ENCODE assay signal across 8 mouse cellular contexts in the genomic region with DNA sequence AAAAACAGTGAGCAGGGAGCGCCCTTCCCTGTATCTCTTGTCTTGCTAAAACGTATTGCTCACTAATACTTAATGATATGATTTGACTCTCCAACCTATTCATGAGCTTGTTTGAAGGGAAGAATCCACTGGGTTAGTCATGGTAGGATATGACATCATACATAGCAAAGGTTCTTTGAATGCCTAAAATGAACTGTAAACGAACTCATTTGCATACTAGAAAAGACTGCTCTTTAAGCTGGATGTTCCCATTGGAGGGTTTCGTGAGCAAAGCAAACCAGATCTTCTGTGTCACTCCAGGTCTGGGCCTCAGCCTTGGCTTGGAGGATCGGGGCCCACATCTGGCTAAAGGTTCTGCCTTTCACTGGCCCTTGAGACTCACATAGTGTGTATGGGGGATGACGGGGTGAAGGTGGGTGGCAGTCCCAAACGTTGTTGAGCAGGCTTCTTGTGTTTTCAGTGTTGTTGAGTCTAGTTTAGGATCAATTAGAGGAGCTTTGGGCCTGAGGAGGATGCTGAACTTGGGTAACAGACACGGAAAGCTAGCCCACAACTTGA. TPM values are rescaled to one million over a fixed set of nuclear protein-coding genes. Genes with fewer than 3 reads are reported as not detected.
DNase-seq lines count a peak whose midpoint lies in the region; ATAC-seq and TF ChIP-seq lines count a peak whose summit lies in the region.

No protein-coding gene starts in this region.

- no peak overlapping the region for H3K9ac ChIP-seq in lung, embryonic 14.5 days
- peak overlapping the region; percentile 2; the same call in 1 of the 2 replicates for H3K9ac ChIP-seq in embryonic facial prominence, embryonic 14.5 days (ENCODE audit: low read depth, low read length)
- no peak overlapping the region for H3K9ac ChIP-seq in hindbrain, embryonic 12.5 days
- no peak overlapping the region for H3K9ac ChIP-seq in midbrain, embryonic 13.5 days (replicated peaks)

- no peak for ATAC-seq in lung, embryonic 14.5 days (ENCODE audit: insufficient read depth)
- no peak; the same call in 1 of the 2 replicates for ATAC-seq in embryonic facial prominence, embryonic 14.5 days (ENCODE audit: low read depth)
- peak; percentile 29; the same call in 1 of the 2 replicates for ATAC-seq in hindbrain, embryonic 12.5 days (ENCODE audit: low FRiP score)
- ATAC-seq in midbrain, embryonic 13.5 days, result peak; percentile 46

- no peak for DNase-seq in lung, embryonic 14.5 days
- DNase-seq in lung, postnatal 36 days, result no peak
- DNase-seq in embryonic facial prominence, embryonic 14.5 days (ENCODE audit: low spot score), result no peak
- DNase-seq in gastrocnemius, postnatal 25 days, result no peak
- DNase-seq in layer of hippocampus, adult 11-12 months (ENCODE audit: low spot score), result no peak
- DNase-seq in heart, adult 8-10 months (ENCODE audit: low spot score), result no peak

- H3K36me3 ChIP-seq in lung, embryonic 14.5 days (ENCODE audit: insufficient read depth), result no peaks in the 10 kb centered on the region
- H3K36me3 ChIP-seq in embryonic facial prominence, embryonic 14.5 days (ENCODE audit: control insufficient read depth, insufficient read depth, low read length), result no peaks in the 10 kb centered on the region
- no peaks in the 10 kb centered on the region for H3K36me3 ChIP-seq in hindbrain, embryonic 12.5 days
- H3K36me3 ChIP-seq in midbrain, embryonic 13.5 days, result no peaks in the 10 kb centered on the region

- H3K4me2 ChIP-seq in lung, embryonic 14.5 days, result peak overlapping the region; percentile 67; the same call in 1 of the 2 replicates
- peak overlapping the region; percentile 57; the same call in 1 of the 2 replicates for H3K4me2 ChIP-seq in embryonic facial prominence, embryonic 14.5 days (ENCODE audit: low read depth, low read length)
- H3K4me2 ChIP-seq in hindbrain, embryonic 12.5 days (replicated peaks), result no peak overlapping the region; the same call in 1 of the 2 replicates
- H3K4me2 ChIP-seq in midbrain, embryonic 13.5 days (replicated peaks), result peak overlapping the region; percentile 23

- H3K4me3 ChIP-seq in lung, embryonic 14.5 days (ENCODE audit: low read depth, low read length), result no peak overlapping the region
- 0 out of 2 replicates have a peak overlapping the region, but pooled peaks have one; percentile 82 for H3K4me3 ChIP-seq in embryonic facial prominence, embryonic 14.5 days (ENCODE audit: low read depth, low read length)
- H3K4me3 ChIP-seq in hindbrain, embryonic 12.5 days, result peak overlapping the region; percentile 66; the same call in 1 of the 2 replicates
- H3K4me3 ChIP-seq in midbrain, embryonic 13.5 days (replicated peaks), result peak overlapping the region; percentile 84

- no peaks in the 10 kb centered on the region for H3K9me3 ChIP-seq in lung, embryonic 14.5 days (ENCODE audit: low read depth, low read length)
- H3K9me3 ChIP-seq in embryonic facial prominence, embryonic 14.5 days (ENCODE audit: control insufficient read depth, low read length), result no peaks in the 10 kb centered on the region
- H3K9me3 ChIP-seq in hindbrain, embryonic 12.5 days (replicated peaks), result no peaks in the 10 kb centered on the region
- H3K9me3 ChIP-seq in midbrain, embryonic 13.5 days, result no peaks in the 10 kb centered on the region

- no peaks in the 10 kb centered on the region for H3K27me3 ChIP-seq in lung, embryonic 14.5 days (ENCODE audit: insufficient read depth, low read length)
- no peaks in the 10 kb centered on the region for H3K27me3 ChIP-seq in embryonic facial prominence, embryonic 14.5 days (replicated peaks; ENCODE audit: control insufficient read depth, insufficient read depth, low read length)
- no peaks in the 10 kb centered on the region for H3K27me3 ChIP-seq in hindbrain, embryonic 12.5 days
- H3K27me3 ChIP-seq in midbrain, embryonic 13.5 days, result no peaks in the 10 kb centered on the region

- TF ChIP-seq CTCF in lung, embryonic 14.5 days (IDR thresholded peaks at IDR 0.05; ENCODE audit: low read depth), result no peak

- peaks cover 6% of the 10 kb centered on the region for H3K4me1 ChIP-seq in lung, embryonic 14.5 days (ENCODE audit: insufficient read depth)
- peaks cover 8% of the 10 kb centered on the region for H3K4me1 ChIP-seq in embryonic facial prominence, embryonic 14.5 days (ENCODE audit: control insufficient read depth, insufficient read depth, low read length)
- peaks cover 31% of the 10 kb centered on the region for H3K4me1 ChIP-seq in hindbrain, embryonic 12.5 days
- H3K4me1 ChIP-seq in midbrain, embryonic 13.5 days (replicated peaks), result peaks cover 35% of the 10 kb centered on the region

- H3K27ac ChIP-seq in lung, embryonic 14.5 days (ENCODE audit: low read depth), result no peak overlapping the region
- H3K27ac ChIP-seq in embryonic facial prominence, embryonic 14.5 days (replicated peaks; ENCODE audit: low read depth, low read length), result no peak overlapping the region
- H3K27ac ChIP-seq in hindbrain, embryonic 12.5 days, result no peak overlapping the region
- H3K27ac ChIP-seq in midbrain, embryonic 13.5 days, result peak overlapping the region; percentile 9; the same call in 1 of the 2 replicates

- WGBS in lung, embryonic 14.5 days, result 62% methylated on average over 8 of the region's 8 CpGs
- 65% methylated on average over 8 of the region's 8 CpGs for WGBS in embryonic facial prominence, embryonic 14.5 days
- WGBS in hindbrain, embryonic 12.5 days, result 64% methylated on average over 8 of the region's 8 CpGs
- 67% methylated on average over 8 of the region's 8 CpGs for WGBS in midbrain, embryonic 13.5 days

RNA-seq across cellular contexts. Expression of a gene that starts 0.5 kb away (rescaled TPM):
- 18.3 and 20.5 TPM in 2 replicates for polyA plus RNA-seq in lung, embryonic 14.5 days (2014; fragmentation: Nextera tagmentation; extraction: Ambion mirVana)
- 19.0 and 22.4 TPM in 2 replicates for polyA plus RNA-seq in embryonic facial prominence, embryonic 14.5 days (2014; fragmentation: Nextera tagmentation; extraction: Ambion mirVana)
- 22.7 and 24.7 TPM in 2 replicates for polyA plus RNA-seq in hindbrain, embryonic 12.5 days (2016; fragmentation: Nextera tagmentation; extraction: Ambion mirVana)
- 16.7 and 19.8 TPM in 2 replicates for polyA plus RNA-seq in midbrain, embryonic 13.5 days (2015; fragmentation: Nextera tagmentation; extraction: Ambion mirVana)
- total RNA-seq in gastrocnemius, postnatal 25 days (2021), result 100 to 1,000 TPM; 102 to 112 TPM
- total RNA-seq in heart, adult 8-10 months (2022), result 100 to 1,000 TPM in 3 of 4 experiments, 10 to 100 TPM in 1; 98.1 to 113 (median 107) TPM

Comparison
In these comparisons a context has a peak if more than half of its experiments do, and no peak if none do; other contexts are left out.
1. ATAC-seq: peak in hindbrain, embryonic 12.5 days (single experiment) and midbrain, embryonic 13.5 days (single experiment); none in lung, embryonic 14.5 days (single experiment) and embryonic facial prominence, embryonic 14.5 days (single experiment).